Mouse (Mus musculus): Measurements from ENCODE around the gene Sik3.

Sik3 gene

DNA sequence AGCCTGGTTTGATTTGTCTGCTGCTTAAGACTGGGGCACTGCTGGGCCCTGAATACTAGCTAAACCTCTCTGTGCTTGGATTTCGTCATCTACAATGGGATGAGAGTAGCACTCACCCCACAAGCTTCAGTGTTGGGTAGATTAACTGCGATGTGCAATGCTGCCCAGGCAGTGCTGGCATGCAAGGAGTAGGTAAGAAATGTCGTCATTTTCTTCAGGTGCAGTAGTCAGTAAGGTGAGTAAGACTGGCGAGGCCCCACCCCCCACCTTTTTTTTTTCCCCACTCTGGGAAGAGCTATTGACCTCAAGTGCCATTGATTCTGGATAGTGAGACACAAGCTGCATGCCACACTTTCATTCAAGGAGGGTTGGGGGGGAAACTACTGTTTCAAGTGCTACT, 3.8 kb downstream of the Sik3 start:
- no peak for DNase-seq

DNA sequence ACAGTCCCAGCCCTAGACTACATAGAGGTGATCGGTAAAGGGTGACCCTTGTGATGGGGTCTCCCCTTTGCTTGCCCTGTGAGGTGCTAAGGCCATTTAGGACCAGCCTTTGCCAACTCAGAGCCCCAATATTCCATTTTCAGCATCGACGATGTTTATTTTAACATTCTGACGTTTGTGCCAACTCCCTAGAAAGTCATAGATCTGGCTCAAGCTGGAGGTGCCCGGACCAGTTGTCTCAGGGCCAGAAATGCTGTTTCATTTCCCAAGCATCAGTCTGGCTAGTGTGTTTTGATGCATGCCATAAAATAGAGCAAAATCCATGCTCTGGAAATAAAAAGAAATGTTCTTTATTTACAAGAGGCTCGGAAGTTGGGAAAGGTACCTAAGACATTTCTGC, 5.7 kb downstream of the Sik3 start:
- DNase-seq: no peak

DNA sequence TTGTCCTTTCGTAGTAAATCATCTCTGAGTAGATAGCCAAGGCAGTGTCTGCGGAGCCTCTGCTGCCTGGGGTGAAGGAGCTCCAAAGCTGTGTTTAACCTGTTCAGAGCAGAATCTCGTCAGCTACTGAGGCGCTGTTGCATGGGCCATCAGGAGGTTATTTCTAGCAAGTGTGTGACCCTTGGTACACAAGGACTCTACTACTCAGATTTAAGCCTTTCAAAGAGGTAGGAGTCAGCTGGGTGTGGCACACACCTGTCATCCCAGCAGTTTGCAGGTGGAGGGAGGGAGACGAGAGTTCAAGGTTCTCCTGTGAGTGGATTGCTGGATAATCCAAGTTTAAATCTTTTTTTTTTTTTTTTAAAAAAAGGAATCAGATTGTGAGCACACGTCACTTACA, 7.4 kb downstream of the Sik3 start:
- DNase-seq: no peak

DNA sequence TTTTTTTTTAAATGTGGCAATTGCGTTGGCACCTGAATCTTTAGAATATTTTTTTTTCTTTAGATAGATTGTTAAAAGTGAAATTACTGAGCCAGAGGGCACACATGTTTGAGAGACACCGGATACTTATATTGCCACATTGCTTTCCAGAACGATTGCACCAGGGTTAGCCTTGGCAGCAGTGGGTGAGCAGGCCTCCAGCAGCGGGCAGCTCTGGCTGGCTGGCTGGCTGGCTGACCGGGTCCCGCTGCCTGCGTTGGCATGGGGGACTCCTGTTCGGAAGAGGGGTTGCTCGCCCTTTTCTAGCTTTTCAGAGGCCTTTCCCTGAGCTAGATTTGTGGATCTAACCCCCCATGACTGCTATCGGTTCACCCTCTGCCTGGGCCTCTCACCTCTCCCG, 11.0 kb downstream of the Sik3 start:
- DNase-seq: no peak

DNA sequence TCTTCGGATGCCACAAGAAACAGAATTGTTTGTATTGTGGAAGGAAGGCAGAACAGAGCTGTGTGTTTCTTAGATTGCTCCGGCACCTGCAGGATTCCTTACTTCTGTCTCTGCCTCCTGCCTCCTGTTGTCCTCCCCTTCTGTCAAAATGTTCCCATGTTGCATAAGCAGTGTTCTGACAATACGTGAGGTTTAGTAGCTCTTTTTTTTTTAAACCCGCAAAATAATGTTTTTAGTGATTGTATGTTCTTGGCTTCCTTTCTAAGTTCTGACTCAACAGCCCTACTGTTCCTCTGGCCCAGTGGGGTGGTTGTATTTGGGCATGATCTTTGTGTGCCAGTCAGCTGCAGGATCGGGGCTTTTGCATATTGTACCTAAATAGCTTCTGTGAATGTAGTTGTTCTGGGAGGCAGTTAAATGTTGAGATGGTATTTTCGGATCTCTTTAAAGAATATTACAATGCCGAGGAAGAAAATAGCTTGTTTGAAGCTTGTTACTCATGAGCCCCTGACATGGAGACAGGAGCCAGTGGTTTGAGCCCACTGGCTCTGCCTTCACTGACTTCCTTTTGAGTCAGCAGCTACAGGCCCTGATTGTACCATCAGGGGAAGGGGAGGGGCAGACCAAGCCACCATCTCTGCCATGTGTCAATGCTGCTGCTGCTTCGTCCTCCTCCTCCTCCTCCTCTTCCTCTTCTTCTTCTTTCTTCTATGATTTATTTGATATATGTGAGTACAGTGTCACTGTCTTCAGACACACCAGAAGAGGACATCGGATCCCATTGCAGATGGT, 13.6 kb downstream of the Sik3 start:
- no peak for DNase-seq

DNA sequence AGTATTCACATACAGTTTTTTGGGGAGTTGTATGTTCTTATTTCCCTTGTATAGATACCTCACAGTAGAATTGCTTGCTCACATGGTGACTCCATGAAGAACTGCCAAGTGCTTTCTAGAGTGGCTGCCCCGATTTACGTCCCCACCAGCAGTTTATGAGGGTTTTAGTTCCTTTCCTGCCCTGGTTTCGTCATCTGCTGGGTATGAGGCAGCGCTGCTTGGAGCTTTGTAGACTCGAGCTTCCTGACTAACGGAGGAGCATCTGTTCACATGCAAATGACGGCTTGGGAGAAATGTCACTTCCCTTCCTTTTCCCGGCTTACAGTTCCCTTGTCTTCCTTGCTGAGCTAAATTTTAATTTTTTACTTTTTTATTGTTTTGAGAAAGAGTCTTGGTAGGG, 15.4 kb downstream of the Sik3 start:
- DNase-seq: no peak

DNA sequence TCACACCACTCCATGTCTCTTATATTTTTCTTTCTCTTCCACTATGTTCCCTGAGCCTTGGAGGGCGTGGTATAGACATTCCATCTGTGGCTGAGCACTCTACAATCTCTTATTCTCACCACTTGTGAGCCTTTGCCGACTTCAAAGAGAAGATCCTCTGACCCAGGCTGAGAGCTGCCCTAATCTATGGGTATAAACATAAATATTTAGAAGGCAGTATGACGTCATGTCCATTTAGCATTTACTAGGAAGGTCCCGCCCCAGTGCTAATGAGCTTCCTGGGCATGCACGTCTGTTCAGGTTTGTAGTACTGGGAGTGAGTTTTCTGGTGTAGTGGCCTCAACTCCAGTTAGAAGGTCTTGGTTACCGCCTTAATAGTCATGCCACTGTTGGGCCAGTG, 16.9 kb downstream of the Sik3 start:
- DNase-seq: no peak

DNA sequence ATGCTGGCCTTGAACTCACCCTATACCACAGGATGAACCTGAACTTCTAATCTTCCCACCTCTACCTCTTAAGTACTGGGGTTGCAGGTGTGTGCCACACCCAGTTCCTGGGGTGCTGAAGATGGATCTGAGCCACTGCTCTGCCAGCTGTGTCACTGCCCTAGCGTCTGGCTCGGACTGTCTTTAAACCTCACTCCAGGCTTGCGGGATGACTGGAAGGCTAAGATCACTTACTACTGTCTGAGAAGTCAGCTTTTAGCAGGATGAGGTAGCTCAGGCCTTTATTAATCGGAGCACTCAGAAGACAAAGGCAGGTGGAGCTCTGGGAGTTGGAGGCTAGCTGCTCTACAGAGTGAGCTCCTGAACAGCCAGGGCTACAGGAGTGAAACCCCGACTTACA, 17.6 kb downstream of the Sik3 start:
- no peak for DNase-seq

DNA sequence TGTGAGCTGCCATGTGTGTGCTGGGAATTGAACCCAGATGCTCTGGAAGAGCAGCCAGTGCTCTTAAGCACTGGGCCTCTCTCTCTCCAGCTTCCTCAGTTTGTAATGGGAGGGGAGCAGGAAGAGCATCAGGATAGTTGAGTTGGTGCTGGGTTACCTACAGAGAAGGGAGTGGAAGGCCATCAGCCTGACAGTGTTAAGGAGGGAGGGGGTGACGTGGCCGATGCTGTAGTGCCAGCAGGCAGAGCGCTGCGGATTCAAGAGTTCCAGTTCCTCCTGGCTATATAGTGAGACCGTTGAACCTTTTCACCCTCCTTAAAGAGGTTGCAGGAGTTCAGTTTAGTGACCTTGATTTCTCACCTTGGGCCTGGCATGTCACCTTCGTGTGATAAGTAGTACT, 18.3 kb downstream of the Sik3 start:
- DNase-seq: no peak

DNA sequence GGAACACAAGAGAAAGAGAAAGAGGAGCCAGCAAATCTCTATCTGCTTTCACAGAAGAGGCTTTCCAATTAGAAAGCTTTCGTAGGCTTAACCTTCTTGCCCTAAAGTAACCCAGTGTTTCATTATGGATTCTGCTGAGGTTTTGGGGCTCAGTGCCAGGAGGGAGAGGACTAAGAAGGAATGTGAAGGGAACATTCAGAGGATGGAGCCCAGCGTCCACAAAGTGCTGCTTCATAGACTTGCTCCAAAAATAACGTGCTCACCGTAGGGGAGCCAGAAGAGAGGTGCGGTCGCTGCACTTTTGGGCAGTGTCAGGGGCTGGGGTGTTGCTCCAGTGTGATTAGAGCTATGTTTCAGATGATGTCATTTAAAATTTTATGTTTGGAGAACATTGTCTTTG, 19.6 kb downstream of the Sik3 start:
- DNase-seq: no peak

DNA sequence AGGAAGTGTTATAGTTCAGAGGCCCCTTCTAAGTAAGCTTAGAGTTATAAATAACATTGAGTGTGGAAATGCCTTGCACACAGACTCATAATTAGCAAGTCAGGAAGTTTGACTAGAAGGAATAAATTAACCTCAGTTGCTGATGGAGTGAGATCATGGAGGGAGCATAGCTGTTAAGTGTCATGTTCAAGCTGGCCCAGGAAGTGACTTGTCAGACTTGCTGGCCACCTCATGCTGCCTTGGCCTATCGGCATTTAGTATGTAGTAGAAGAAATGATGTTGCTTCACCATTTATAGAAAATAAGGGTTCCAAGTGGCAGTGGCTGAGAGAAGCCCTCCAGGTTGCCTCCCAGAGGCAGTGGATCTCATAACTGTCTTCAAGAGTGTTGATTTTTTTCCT, 20.4 kb downstream of the Sik3 start:
- DNase-seq: no peak

DNA sequence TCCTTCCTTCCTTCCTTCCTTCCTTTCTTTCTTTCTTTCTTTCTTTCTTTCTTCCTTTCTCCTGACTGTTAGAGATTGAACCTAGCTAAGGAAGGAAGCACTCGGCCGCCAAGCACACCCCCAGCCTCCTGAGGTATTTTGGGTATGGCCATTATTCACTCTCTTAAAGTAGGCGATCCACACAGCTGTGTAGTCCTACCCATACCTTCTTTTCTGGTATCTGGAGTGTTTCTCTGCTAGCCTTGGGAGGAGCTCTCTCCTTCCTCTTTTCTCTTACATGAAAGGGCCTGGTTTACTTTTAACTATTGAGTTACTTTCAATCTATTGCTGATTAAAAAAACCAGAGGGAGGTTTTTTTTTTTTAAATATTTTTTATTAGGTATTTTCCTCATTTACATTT, 21.2 kb downstream of the Sik3 start:
- DNase-seq: no peak

DNA sequence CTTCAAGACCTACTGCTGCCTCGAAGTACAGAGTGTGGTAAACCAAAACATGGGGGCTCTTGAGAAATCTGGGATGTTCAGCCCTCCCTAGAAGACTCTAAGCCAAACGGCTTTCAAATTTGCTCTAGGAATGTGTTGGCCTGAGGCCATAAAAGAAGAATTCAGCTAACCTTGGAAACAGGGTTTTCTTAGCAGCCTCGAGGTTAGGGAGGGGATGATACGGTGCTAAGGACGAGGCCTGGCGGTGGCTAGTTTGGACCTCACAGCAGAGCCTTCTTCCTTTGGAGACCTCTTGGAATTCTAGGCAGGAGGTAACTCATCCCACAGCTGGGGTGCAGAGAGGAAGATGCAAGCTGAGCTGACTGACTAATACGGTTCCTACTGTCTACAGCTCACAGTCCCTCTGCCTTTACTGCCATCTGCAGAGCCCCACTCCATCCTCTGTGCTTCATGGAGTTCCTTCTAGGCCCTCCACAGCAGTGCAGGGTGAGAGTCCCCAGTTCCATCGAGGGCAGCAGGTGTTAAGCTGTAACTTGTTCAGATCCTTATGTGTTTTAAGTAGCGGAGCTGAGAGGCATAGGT, 22.8 kb downstream of the Sik3 start:
- DNase-seq: no peak

DNA sequence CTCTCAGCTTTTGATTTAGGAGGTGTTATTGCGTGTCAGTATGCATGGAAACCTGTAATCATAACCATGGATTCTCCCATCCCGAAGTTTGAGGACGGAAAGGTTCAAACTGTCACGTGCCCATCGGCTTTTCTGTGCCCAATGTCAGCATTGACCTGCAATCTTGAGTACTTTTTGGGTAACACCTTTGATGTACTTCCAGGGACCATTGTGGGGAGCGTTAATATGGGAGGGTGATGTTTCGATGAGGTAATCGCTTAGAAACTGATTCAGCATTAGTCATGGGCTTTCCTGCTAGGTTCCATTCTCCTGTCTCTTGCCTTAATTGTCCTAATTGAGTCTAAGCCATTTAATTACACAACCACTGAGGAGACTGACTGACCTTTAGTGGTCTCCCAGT, 24.3 kb downstream of the Sik3 start:
- no peak for DNase-seq

DNA sequence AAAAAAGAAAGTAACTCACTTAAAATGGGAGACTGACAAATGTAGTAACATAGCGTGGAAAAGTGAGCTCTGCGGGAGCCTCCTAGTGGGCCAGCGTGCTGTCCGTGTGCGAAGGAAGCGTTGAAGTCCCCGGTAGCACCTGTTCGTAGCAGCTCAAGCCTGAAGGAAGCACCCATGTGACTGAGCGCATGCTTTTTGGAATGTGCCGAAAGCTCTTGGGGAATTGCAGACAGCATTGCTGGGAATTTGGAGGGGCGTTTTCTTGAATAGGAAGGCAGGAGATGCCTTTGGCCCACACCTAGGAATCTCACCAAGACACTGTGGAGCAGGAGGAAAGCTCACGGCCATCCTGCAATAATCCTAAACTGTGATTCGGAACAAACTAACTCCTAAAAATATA, 26.2 kb downstream of the Sik3 start:
- no peak for DNase-seq

DNA sequence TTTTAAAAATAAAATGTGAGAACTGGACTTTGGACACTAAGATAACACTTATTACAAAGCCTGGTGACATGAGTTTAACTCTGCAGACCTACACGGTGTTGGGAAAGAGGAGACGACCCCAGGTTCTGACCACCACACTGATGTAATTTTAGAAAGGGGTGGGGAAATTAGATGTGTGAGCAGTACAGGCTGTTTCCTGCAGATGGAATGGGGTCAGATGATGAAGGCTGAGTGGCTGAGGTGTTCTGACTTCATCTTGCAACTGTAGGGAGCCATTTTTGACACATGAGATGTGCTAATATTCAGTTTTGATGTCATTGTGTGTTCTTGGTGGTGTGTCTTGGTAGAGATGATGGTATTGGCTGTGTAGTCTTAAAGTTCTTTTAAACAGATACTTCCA, 28.6 kb downstream of the Sik3 start:
- DNase-seq: no peak

DNA sequence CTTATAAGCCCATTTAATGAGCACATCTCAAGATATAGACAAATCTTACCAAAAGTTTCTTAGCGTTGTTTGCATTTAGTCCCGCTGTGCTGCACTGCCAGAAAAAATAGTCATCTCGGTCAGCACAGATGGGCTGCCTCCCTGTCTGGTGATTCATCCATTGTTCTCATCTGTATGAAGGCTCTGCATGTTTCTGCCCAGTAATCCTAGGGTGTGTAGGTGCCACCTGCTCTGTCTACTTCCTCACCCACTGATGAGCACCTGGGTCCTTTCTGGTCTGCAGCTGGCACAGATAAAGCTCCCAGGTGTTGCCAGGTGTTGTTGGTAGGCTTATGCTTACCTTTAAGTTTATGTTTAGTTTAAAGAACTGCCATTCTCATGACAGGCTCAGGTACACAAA, 29.8 kb downstream of the Sik3 start:
- DNase-seq: no peak

DNA sequence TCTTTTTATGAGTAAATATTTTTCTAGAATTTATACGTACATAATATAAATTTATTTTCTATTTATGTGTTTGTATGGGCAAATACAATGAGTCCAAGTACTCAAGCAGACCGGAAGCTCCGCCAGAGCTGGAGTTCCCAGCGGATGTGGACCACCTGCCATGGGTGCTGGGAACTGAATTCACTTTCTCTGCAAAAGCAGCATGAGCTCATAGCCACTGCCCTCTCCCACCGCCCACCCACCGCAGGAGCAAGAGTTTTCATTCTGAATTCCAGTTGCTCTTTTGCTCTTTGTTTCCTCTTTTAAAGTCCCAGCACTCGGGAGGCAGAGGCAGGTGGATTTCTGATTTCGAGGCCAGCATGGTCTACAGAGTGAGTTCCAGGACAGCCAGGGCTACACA, 31.0 kb downstream of the Sik3 start:
- DNase-seq: no peak

DNA sequence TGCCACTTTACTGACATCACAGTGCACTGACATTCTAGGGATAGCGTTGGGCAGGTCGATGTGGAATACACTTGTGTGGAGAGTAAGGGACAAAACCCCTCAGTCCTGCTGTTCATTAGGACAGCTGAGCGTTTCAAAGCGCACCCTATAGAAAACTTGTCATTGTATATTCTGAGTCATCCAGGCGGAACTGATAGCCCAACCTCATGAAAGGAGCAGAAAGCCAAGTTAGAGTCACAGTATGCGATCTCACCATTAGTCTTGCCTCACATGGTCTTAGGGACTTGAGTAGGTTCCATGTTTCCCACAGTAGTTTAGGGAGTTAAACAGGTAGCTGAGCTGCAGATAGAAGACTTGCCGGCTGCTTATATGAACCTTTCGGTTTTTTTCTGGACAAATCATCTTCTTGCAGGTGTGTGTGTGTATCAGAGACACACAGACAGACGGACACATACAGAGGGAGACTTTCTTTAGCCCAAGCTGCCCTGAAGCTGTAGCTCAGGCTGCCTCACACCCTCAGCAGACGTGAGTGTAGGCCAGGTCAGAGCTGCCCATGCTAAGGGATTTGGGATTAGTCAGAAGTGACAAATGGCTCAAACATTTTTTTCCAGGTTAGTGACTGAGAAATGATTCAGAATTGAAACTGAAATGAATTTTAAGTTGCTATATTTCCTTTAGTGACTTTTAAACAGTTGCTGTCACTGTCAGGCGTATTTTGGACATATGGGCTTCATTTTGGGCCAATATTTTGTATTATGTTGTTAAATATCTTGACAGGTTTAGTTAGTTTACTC, 34.3 kb downstream of the Sik3 start:
- DNase-seq: no peak

DNA sequence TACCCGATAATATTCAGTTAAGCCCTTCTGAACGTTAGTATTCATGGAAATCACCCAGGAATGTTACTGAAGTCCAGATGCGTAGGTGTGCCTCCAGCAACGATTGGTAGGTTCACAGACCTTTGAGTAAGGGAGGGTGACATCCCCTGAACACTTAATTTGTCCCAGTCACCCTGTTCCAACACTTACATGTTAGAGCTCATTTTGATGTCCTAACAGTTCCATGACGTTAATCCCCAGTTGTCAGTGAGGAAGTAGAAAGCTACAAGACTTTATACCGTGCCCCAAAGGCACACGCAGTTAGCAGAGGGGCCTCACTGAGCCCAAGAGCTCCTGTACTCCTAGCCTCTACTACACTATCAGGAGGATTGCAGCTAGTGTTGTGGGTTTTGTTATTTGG, 36.9 kb downstream of the Sik3 start:
- no peak for DNase-seq

DNA sequence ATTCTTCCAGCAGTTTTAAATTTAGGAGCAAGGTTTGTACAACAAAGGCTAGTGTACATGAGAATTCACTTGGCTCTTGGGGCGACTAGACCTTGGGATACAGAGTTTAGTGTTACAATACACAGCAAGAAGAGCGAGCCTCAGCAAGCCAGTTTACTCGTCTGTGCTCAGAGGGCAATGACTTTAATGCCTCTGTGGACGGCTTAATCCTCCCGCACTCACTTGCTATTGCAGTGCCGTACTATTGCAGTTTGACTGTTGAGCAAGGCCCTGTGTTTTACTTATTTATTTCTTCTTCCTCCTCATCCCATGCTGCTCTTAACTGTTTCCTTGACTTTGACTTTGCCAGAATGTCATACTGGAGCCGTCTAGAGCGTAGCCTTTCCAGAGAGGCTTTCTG, 37.6 kb downstream of the Sik3 start:
- DNase-seq: no peak

DNA sequence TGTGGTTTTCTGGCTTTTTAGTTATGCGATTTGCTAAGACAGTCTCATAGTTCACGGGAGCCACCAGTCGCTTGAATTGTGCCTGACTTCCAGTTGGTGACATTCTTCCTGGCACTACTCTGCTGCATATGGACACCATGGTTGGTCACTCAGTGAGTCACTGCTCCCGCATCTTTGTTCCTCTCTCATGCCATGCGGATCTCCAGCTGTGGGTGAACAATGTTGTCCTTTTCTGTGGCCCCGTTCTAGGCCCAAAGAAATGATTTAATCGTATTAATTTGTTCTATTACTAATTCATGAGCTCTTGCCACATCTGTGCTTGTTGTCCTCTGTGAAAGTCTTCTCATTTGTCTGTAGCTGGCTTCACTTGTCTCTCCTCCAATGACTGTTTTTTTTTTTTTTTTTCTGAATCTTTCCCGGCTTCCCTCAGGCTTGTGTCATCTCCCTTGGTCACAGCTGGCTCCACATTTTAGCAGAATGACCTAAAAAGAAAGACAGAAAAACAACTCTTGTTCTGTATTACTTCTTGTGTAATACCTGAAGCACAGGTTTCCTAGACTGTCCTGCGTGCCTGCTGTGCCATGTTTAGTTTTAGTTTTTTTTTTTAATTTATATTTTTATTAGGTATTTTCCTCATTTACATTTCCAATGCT, 40.5 kb downstream of the Sik3 start:
- DNase-seq: no peak

DNA sequence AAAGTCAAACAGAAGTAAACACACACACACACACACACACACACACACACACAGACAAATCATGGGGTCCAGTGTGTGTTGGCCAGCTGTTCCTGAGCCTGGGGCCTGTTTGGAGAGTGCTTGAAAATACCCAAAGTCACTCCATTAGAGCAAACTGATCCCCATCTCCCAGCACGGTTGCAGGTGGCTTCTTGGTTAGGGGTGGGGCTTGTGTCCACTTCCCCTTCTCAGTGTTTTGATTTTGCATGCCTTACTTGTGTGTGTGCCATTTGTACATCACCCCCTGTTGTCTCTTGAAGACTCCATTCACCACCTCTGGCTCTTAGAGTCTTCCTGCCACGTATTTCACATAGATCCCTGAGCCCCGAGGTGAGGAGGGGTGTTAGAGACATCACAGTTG, 45.4 kb downstream of the Sik3 start:
- no peak for DNase-seq

DNA sequence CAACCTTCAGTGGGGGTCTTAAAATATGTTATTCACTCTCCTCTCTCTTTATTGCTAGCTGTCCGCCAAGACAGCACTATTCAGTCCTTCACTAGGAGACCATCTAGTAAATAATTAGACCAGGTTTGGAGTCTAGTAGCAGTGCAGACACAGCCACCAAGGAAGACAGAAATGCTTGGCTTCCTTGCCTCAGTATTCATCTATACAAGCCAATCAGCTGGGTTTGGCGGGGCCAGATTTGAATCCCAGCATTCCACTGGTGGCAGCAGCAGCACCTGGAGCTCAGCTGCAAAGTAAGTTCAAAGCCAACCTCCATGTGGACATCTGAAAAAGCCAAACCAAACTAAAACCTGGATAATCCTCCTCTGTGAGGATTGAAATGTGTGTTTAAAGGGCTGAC, 47.6 kb downstream of the Sik3 start:
- no peak for DNase-seq

Measured in thymus, postnatal 36 days (tissue).